Comparison of ENCODE assay signal across 24 mouse cellular contexts in genomic region chr10:87747846-87748552, GRCm38 (mm10).
"Had no signal": no experiment of that assay in that cellular context is flagged by ENCODE, and none has a peak within 500 bp of the region (broad histone marks: within the 10 kb centered on the region; RNA-seq: fewer than 3 reads in every experiment).

No protein-coding gene starts in this region.

- H3K4me1 ChIP-seq: heart, embryonic 10.5 days; heart, embryonic 12.5 days; hindbrain, embryonic 10.5 days; hindbrain, embryonic 12.5 days; intestine, embryonic 15.5 days; limb, embryonic 10.5 days; limb, embryonic 12.5 days had no signal

- H3K27ac ChIP-seq: gastrocnemius, adult 2 months; heart, embryonic 10.5 days; hindbrain, embryonic 10.5 days; hindbrain, embryonic 12.5 days; hindbrain, embryonic 14.5 days; intestine, embryonic 15.5 days; layer of hippocampus, adult 2 months; left cerebral cortex, adult 2 months; limb, embryonic 10.5 days; limb, embryonic 12.5 days had no signal

- H3K9ac ChIP-seq: heart, embryonic 12.5 days; hindbrain, embryonic 12.5 days; hindbrain, embryonic 14.5 days; intestine, embryonic 15.5 days; limb, embryonic 12.5 days had no signal

- ATAC-seq: inflammation-experienced regulatory T-cells, adult 6 months; intestine, embryonic 15.5 days; intestine, postnatal 0 days had no signal

- H3K4me3 ChIP-seq: gastrocnemius, adult 2 months; heart, embryonic 10.5 days; heart, embryonic 12.5 days; hindbrain, embryonic 10.5 days; hindbrain, embryonic 12.5 days; intestine, embryonic 15.5 days; layer of hippocampus, adult 2 months; left cerebral cortex, adult 2 months; limb, embryonic 10.5 days; limb, embryonic 12.5 days had no signal

- H3K27me3 ChIP-seq: heart, embryonic 12.5 days; hindbrain, embryonic 12.5 days; intestine, embryonic 15.5 days; limb, embryonic 12.5 days had no signal

- DNase-seq: gastrocnemius, adult 2 months; gastrocnemius, postnatal 10 days; gastrocnemius, postnatal 25 days; heart, adult 18-20 months; heart, postnatal 10 days; heart, postnatal 4 days; kidney, adult 18-20 months; kidney, adult 8-10 months; kidney, postnatal 10 days; kidney, postnatal 25 days; kidney, postnatal 4 days; liver had no signal

- H3K9me3 ChIP-seq: heart, embryonic 10.5 days; heart, embryonic 12.5 days; hindbrain, embryonic 10.5 days; hindbrain, embryonic 12.5 days; intestine, embryonic 15.5 days; limb, embryonic 10.5 days; limb, embryonic 12.5 days had no signal

- H3K36me3 ChIP-seq: heart, embryonic 10.5 days; heart, embryonic 12.5 days; hindbrain, embryonic 10.5 days; hindbrain, embryonic 12.5 days; intestine, embryonic 15.5 days; limb, embryonic 10.5 days; limb, embryonic 12.5 days had no signal

- H3K4me2 ChIP-seq: heart, embryonic 12.5 days; hindbrain, embryonic 12.5 days; hindbrain, embryonic 14.5 days; intestine, embryonic 15.5 days; limb, embryonic 12.5 days had no signal
